Mouse (Mus musculus): ENCODE measurements around the gene Ccdc96.

Ccdc96 gene

GRCm38 (mm10) chr5:36525216-36525615, 40.8 kb downstream of the Ccdc96 start:
- no peak for DNase-seq (ENCODE audit: low spot score in 2 of 2)

GRCm38 (mm10) chr5:36526274-36526673, 41.9 kb downstream of the Ccdc96 start:
- DNase-seq (ENCODE audit: low spot score in 2 of 2): no peak

GRCm38 (mm10) chr5:36526921-36527320, 42.5 kb downstream of the Ccdc96 start:
- no peak for DNase-seq (ENCODE audit: low spot score in 2 of 2)

- no peak for DNase-seq (ENCODE audit: low spot score in 2 of 2)
Observed at GRCm38 (mm10) chr5:36529698-36530097, 45.3 kb downstream of the Ccdc96 start.

GRCm38 (mm10) chr5:36530129-36530751, 45.9 kb downstream of the Ccdc96 start:
- peak; percentile 61 to 66 for DNase-seq (ENCODE audit: low spot score in 2 of 2)

- DNase-seq (ENCODE audit: low spot score in 2 of 2): no peak
Observed at GRCm38 (mm10) chr5:36534455-36535030, 50.2 kb downstream of the Ccdc96 start.

GRCm38 (mm10) chr5:36535438-36536176, 51.2 kb downstream of the Ccdc96 start:
- DNase-seq (ENCODE audit: low spot score in 2 of 2): no peak

GRCm38 (mm10) chr5:36536424-36536823, 52.0 kb downstream of the Ccdc96 start:
- no peak for DNase-seq (ENCODE audit: low spot score in 2 of 2)
